Mouse (Mus musculus) MEL (cell line): ENCODE measurements around the gene Mettl26. TPM values are rescaled to one million over a fixed set of nuclear protein-coding genes. Genes with fewer than 3 reads are reported as not detected.
A peak's percentile ranks its signal among the peaks of the same experiment; 100 is the strongest.

Experiments used
- DNase-seq: peaks from one replicate; pipeline ENCODE4 v3.0.0; 2011; ENCODE audit warnings: low read depth, low spot score
- H3K27ac ChIP-seq: 2 replicates; pipeline ENCODE4 v1.5.1; 2012; ENCODE audit warnings: low read depth, mild to moderate bottlenecking, control low read depth, low read length, moderate library complexity; ENCODE audit not compliant: control insufficient read depth
- H3K27me3 ChIP-seq, 2 experiments: fragments of 150-350 bp in 1 of 2; sonication (generic) in 1 of 2; 2 replicates each; pipeline ENCODE4 v1.6.1; 2012; ENCODE audit warnings: low read length in 2 of 2, mild to moderate bottlenecking in 2 of 2, improper control_type of control experiment in 1 of 2, moderate library complexity in 1 of 2; ENCODE audit not compliant: insufficient read depth in 2 of 2, control insufficient read depth in 1 of 2
- H3K36me3 ChIP-seq, 2 experiments: 2 replicates each; pipeline ENCODE4 v1.6.1; 2012 to 2014; ENCODE audit warnings: low read length in 2 of 2, improper control_type of control experiment in 1 of 2, inconsistent platforms in 1 of 2, mild to moderate bottlenecking in 1 of 2; ENCODE audit not compliant: insufficient read depth in 2 of 2, control insufficient read depth in 1 of 2
- H3K4me1 ChIP-seq, 2 experiments: fragments of 150-350 bp in 1 of 2; sonication (generic) in 1 of 2; 2 replicates each; pipeline ENCODE4 v1.6.1; 2012; ENCODE audit warnings: low read length in 2 of 2, improper control_type of control experiment in 1 of 2, mild to moderate bottlenecking in 1 of 2; ENCODE audit not compliant: insufficient read depth in 2 of 2, control insufficient read depth in 1 of 2
- H3K4me3 ChIP-seq, 2 experiments: fragments of 150-350 bp in 1 of 2; sonication (generic) in 1 of 2; 2 replicates each; pipeline ENCODE4 v1.5.1; 2012; ENCODE audit warnings: low read depth in 2 of 2, low read length in 2 of 2, mild to moderate bottlenecking in 2 of 2, moderate library complexity in 2 of 2, control low read depth in 1 of 2, improper control_type of control experiment in 1 of 2; ENCODE audit not compliant: control insufficient read depth in 1 of 2, insufficient read depth in 1 of 2
- H3K79me2 ChIP-seq: 2 replicates; pipeline ENCODE4 v1.6.1; 2012; ENCODE audit warnings: mild to moderate bottlenecking, low read length, moderate library complexity; ENCODE audit not compliant: control insufficient read depth, poor library complexity, insufficient read depth
- H3K9ac ChIP-seq: 2 replicates; pipeline ENCODE4 v1.6.1; 2012; ENCODE audit warnings: low read depth, mild to moderate bottlenecking, control low read depth, low read length, moderate library complexity; ENCODE audit not compliant: control insufficient read depth, poor library complexity, severe bottlenecking
- H3K9me3 ChIP-seq: fragments of 150-350 bp; sonication (generic); replicated peaks from 2 replicates; pipeline ENCODE4 v1.6.1; 2012; ENCODE audit warnings: mild to moderate bottlenecking, low read length, improper control_type of control experiment, moderate library complexity; ENCODE audit not compliant: insufficient read depth
- CHD2 ChIP-seq: IDR thresholded peaks from 2 replicates; pipeline ENCODE4 v1.6.1; 2011; ENCODE audit warnings: low read length, improper control_type of control experiment
- ELF1 ChIP-seq: IDR thresholded peaks from 2 replicates; pipeline ENCODE4 v1.6.1; 2014; ENCODE audit warnings: low read depth, mild to moderate bottlenecking, inconsistent platforms, low read length, improper control_type of control experiment, moderate library complexity
- GABPA ChIP-seq: IDR thresholded peaks from 2 replicates; pipeline ENCODE4 v1.6.1; 2012; ENCODE audit warnings: low read depth, mild to moderate bottlenecking, inconsistent platforms, low read length, improper control_type of control experiment, moderate library complexity
- GATA1 ChIP-seq: IDR thresholded peaks from 2 replicates; pipeline ENCODE4 v1.6.1; 2011; ENCODE audit warnings: low read depth, low read length, improper control_type of control experiment
- JUND ChIP-seq: IDR thresholded peaks from 2 replicates; pipeline ENCODE4 v1.6.1; 2011; ENCODE audit warnings: low read depth, mild to moderate bottlenecking, improper control_type of control experiment, low read length
- KAT2A ChIP-seq: conservative IDR thresholded peaks from 2 replicates; pipeline ENCODE4 v1.6.1; 2012; ENCODE audit warnings: low read depth, low read length, improper control_type of control experiment, inconsistent platforms
- MAFK ChIP-seq: IDR thresholded peaks from 2 replicates; pipeline ENCODE4 v1.6.1; 2011; ENCODE audit warnings: low read depth, mild to moderate bottlenecking, low read length, improper control_type of control experiment, borderline replicate concordance
- MAZ ChIP-seq: IDR thresholded peaks from 2 replicates; pipeline ENCODE4 v1.6.1; 2012; ENCODE audit warnings: low read depth, mild to moderate bottlenecking, inconsistent platforms, low read length, improper control_type of control experiment
- MYB ChIP-seq: IDR thresholded peaks from 2 replicates; pipeline ENCODE4 v1.6.1; 2011; ENCODE audit warnings: mild to moderate bottlenecking, low read depth, low read length, improper control_type of control experiment
- NELFE ChIP-seq: IDR thresholded peaks from 2 replicates; pipeline ENCODE4 v1.6.1; 2011; ENCODE audit warnings: low read depth, low read length, improper control_type of control experiment
- NRF1 ChIP-seq: IDR thresholded peaks from 2 replicates; pipeline ENCODE4 v1.6.1; 2014; ENCODE audit warnings: low read depth, mild to moderate bottlenecking, inconsistent platforms, low read length, improper control_type of control experiment, moderate library complexity; ENCODE audit not compliant: poor library complexity, insufficient read depth, severe bottlenecking
- POLR2AphosphoS5 ChIP-seq: IDR thresholded peaks from 2 replicates; pipeline ENCODE4 v1.6.1; 2012; ENCODE audit warnings: low read depth, borderline replicate concordance, mild to moderate bottlenecking, inconsistent platforms, low read length, moderate library complexity, mixed read lengths
- RAD21 ChIP-seq: IDR thresholded peaks from 2 replicates; pipeline ENCODE4 v1.6.1; 2011; ENCODE audit warnings: mild to moderate bottlenecking, low read depth, low read length, improper control_type of control experiment
- SIN3A ChIP-seq: IDR thresholded peaks from 2 replicates; pipeline ENCODE4 v1.6.1; 2012; ENCODE audit warnings: low read length, improper control_type of control experiment, inconsistent platforms
- SMC3 ChIP-seq: IDR thresholded peaks from 2 replicates; pipeline ENCODE4 v1.6.1; 2011; ENCODE audit warnings: low read depth, low read length, improper control_type of control experiment
- TAL1 ChIP-seq: IDR thresholded peaks from 2 replicates; pipeline ENCODE4 v1.6.1; 2012; ENCODE audit warnings: mild to moderate bottlenecking, inconsistent platforms, low read length, moderate library complexity, mixed read lengths
- UBTF ChIP-seq: IDR thresholded peaks from 2 replicates; pipeline ENCODE4 v1.6.1; 2012; ENCODE audit warnings: low read depth, mild to moderate bottlenecking, inconsistent platforms, low read length, improper control_type of control experiment, moderate library complexity, borderline replicate concordance; ENCODE audit not compliant: insufficient read depth
- USF1 ChIP-seq: IDR thresholded peaks from 2 replicates; pipeline ENCODE4 v1.6.1; 2014; ENCODE audit warnings: low read depth, mild to moderate bottlenecking, inconsistent platforms, low read length, improper control_type of control experiment, moderate library complexity
- USF2 ChIP-seq, 2 experiments: IDR thresholded peaks; 2 replicates each; pipeline ENCODE4 v1.6.1; 2011 to 2012; ENCODE audit warnings: improper control_type of control experiment in 2 of 2, low read length in 2 of 2, borderline replicate concordance in 1 of 2, inconsistent platforms in 1 of 2, low read depth in 1 of 2, mild to moderate bottlenecking in 1 of 2; ENCODE audit not compliant: insufficient read depth in 1 of 2
- ZMIZ1 ChIP-seq: IDR thresholded peaks from 2 replicates; pipeline ENCODE4 v1.6.1; 2012; ENCODE audit warnings: low read depth, mild to moderate bottlenecking, inconsistent platforms, low read length, improper control_type of control experiment, moderate library complexity
- polyA plus RNA-seq, 2 experiments: library from polyadenylated mRNA; stranded (reverse) in 1 of 2; unstranded in 1 of 2; fragments of >175 nt in 1 of 2; fragments of >200 nt in 1 of 2; gene quantifications; 2 replicates each; pipeline versions ENCODE4 v1.2.1 to v1.2.4; 2012; ENCODE audit warnings: low replicate concordance in 2 of 2, low read depth in 1 of 2; ENCODE audit not compliant: insufficient read length in 2 of 2, insufficient read depth in 1 of 2, missing spikeins in 1 of 2
- total RNA-seq: library from RNA; depleted of rRNA; stranded (reverse); fragments of 300-350 nt; gene quantifications from 2 replicates; pipeline ENCODE4 v1.2.3, GENCODE M21; 2012

The Mettl26 gene
- total and polyA plus RNA-seq, 3 experiments = 31.7 to 50.6 TPM; not detected in 1

DNA sequence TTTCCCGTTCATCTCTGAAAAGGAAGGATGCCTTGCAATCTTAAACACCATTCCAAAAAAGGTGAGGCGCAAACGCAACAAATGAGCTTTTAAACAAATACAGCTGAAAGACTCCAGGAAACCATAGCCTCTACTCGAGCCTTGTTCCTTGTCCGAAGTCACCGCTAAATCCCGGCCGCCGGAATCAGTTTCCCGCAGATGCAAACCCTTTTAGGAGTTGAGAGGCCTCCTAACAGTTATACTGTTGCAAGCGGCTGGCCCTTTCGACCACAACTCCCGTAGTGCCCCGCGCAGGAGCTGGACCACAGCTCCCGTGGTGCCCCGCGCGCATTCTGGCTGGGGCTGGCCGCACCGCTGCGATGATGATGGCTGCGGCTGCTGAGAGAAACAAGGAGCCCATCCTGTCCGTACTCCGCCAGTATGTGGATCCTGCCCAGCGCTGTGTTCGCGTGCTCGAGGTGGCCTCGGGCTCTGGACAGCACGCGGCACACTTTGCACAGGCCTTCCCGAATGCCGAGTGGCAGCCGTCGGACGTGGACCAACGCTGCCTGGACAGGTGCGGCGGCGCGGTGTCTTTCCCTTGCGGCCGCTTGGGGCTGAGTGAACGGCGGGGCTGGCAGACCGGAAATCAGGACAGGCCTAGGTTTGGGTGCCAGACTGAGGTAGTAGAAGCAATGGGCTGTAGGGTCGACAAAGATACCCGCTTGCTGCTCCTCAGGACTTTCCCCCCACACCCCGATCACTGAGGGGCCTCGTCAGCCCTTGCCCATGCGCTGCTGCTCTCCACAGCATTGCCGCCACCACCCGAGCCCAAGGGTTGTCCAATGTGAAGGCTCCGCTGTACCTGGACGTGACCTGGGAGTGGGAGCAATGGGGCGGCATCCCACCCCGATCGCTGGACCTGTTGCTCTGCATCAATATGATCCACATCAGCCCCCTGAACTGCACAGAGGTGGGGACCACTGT, 580 bp downstream of the Mettl26 start (continued):
- TF ChIP-seq MYB (no peak), USF1 (0 out of 2 replicates have a peak, but pooled peaks have one; percentile 14), NELFE (peak; percentile 89), UBTF (no peak)

DNA sequence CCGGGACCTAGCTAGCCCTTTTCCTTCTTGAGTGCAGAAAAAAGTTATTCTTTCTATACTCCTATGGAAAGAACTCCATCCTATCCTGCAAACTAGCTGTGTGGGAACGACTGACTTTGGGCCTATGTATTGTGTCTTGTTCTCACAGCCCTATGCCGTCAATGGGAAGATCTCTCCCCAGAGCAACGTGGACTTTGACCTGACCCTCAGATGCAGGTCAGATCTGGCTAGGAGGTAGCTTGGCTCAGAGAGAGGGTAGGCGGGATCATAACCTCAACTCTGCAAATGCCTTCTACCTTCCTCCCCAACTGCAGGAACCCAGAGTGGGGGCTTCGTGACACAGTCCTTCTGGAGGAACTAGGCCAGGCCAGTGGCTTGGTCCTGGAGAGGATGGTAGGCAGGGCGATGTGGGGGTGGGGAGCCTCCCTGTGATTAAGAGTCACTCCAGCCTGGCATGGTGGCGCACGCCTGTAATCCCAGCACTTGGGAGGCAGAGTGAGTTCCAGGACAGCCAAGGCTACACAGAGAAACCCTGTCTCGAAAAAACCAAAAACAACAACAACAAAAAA, 1.6 kb downstream of the Mettl26 start:
- no peak overlapping the region for H3K27ac ChIP-seq
- no peak for TF ChIP-seq JUND
- no peak for TF ChIP-seq NRF1
- TF ChIP-seq TAL1 = no peak
- TF ChIP-seq NELFE = no peak
- no peak for TF ChIP-seq KAT2A
- TF ChIP-seq SMC3 = no peak
- TF ChIP-seq SIN3A = no peak
- TF ChIP-seq MAFK = no peak
- TF ChIP-seq MAZ = no peak
- no peak for TF ChIP-seq ELF1
- no peak for TF ChIP-seq GABPA
- TF ChIP-seq ZMIZ1 = no peak
- TF ChIP-seq RAD21 = no peak
- TF ChIP-seq CHD2 = no peak
- TF ChIP-seq GATA1 = no peak
- TF ChIP-seq POLR2AphosphoS5 = no peak
- TF ChIP-seq USF2 (IDR thresholded peaks at IDR 0.05; ENCODE audit: borderline replicate concordance in 1 of 2, insufficient read depth in 1 of 2, low read depth in 1 of 2, low read length in 2 of 2) = no peak
- H3K9me3 ChIP-seq = no peaks in the 10 kb centered on the region
- peak overlapping the region; percentile 82 to 87 for H3K4me3 ChIP-seq
- peaks cover 6% of the 10 kb centered on the region; the same call in 1 of the 2 replicates for H3K79me2 ChIP-seq
- DNase-seq = no peak
- peaks cover 2 to 19% of the 10 kb centered on the region in 2 experiments; a peak in 3 of 4 replicates for H3K4me1 ChIP-seq
- H3K9ac ChIP-seq = peak overlapping the region; percentile 89
- peaks cover 0 to 7% of the 10 kb centered on the region in 2 experiments; a peak in 2 of 4 replicates for H3K36me3 ChIP-seq
- H3K27me3 ChIP-seq = no peaks in the 10 kb centered on the region
